Mouse (Mus musculus) intestine, embryonic 14.5 days (tissue): Measurements from ENCODE around the gene Espn. TPM values are rescaled to one million over a fixed set of nuclear protein-coding genes. Genes with fewer than 3 reads are reported as not detected.

Source experiments
- ATAC-seq: fragments of 200-750 bp; cut with Nextera tagmentation; replicated peaks from 2 replicates; pipeline ENCODE4 v1.8.0; 2017; ENCODE audit warnings: low read depth, moderate number of reproducible peaks, moderate TSS enrichment, moderate library complexity; ENCODE audit not compliant: low FRiP score, low TSS enrichment
- DNase-seq: peaks from one replicate; pipeline ENCODE4 v3.0.0-alpha.2; 2018; ENCODE audit warnings: low spot score
- H3K27ac ChIP-seq: fragments of 300-500 bp; sonication (generic); 2 replicates; pipeline ENCODE4 v1.5.1; 2014; ENCODE audit warnings: low read depth, mild to moderate bottlenecking, control low read depth
- H3K27me3 ChIP-seq: fragments of 300-500 bp; sonication (generic); replicated peaks from 2 replicates; pipeline ENCODE4 v1.6.1; 2014; ENCODE audit warnings: low read length, control low read depth; ENCODE audit not compliant: control insufficient read depth, insufficient read depth
- H3K36me3 ChIP-seq: fragments of 300-500 bp; sonication (generic); 2 replicates; pipeline ENCODE4 v1.6.1; 2014; ENCODE audit warnings: low read length, control low read depth; ENCODE audit not compliant: control insufficient read depth, insufficient read depth
- H3K4me1 ChIP-seq: fragments of 300-500 bp; sonication (generic); replicated peaks from 2 replicates; pipeline ENCODE4 v1.6.1; 2014; ENCODE audit warnings: low read length, control low read depth, mixed read lengths; ENCODE audit not compliant: control insufficient read depth, insufficient read depth
- H3K4me2 ChIP-seq: fragments of 300-500 bp; sonication (generic); 2 replicates; pipeline ENCODE4 v1.6.1; 2014; ENCODE audit warnings: low read length
- H3K4me3 ChIP-seq: fragments of 300-500 bp; sonication (generic); 2 replicates; pipeline ENCODE4 v1.5.1; 2014; ENCODE audit warnings: low read depth, low read length, control low read depth, mixed read lengths
- H3K9ac ChIP-seq: fragments of 300-500 bp; sonication (generic); 2 replicates; pipeline ENCODE4 v1.6.1; 2014; ENCODE audit warnings: mild to moderate bottlenecking, low read length
- H3K9me3 ChIP-seq: fragments of 300-500 bp; sonication (generic); 2 replicates; pipeline ENCODE4 v1.6.1; 2016; ENCODE audit warnings: low read length, control low read depth; ENCODE audit not compliant: control insufficient read depth
- WGBS: fragments of 180-500 bp; shearing (Covaris S2); extraction: QIAGEN DNeasy Blood & Tissue Kit; methylation state at CpG from one replicate; pipeline ENCODE4 v1.1.7; 2014; 5-methylcytosine and 5-hydroxymethylcytosine counted together
- polyA plus RNA-seq: library from polyadenylated mRNA; unstranded; fragments of >200 nt; fragmentation: Nextera tagmentation; extraction: Ambion mirVana; gene quantifications from 2 replicates; pipeline ENCODE4 v1.2.1, GENCODE M21; 2014

The Espn gene
- polyA plus RNA-seq, 1 experiment from 2014 or later = 24.2 TPM

- no peak for ATAC-seq
- Histone ChIP-seq H3K36me3 (no peaks in the 10 kb centered on the region), H3K4me1 (peaks cover 4% of the 10 kb centered on the region; the same call in 1 of the 2 replicates), H3K27me3 (peaks cover 36% of the 10 kb centered on the region), H3K4me2 (no peak overlapping the region), H3K9ac (no peak overlapping the region), H3K27ac (no peak overlapping the region), H3K9me3 (no peaks in the 10 kb centered on the region), H3K4me3 (no peak overlapping the region)
- 95% methylated on average over 2 of the region's 2 CpGs for WGBS
- no peak for DNase-seq
These were observed 15.3 kb downstream of the Espn start for GRCm38 (mm10) chr4:152136876-152137250.

DNA sequence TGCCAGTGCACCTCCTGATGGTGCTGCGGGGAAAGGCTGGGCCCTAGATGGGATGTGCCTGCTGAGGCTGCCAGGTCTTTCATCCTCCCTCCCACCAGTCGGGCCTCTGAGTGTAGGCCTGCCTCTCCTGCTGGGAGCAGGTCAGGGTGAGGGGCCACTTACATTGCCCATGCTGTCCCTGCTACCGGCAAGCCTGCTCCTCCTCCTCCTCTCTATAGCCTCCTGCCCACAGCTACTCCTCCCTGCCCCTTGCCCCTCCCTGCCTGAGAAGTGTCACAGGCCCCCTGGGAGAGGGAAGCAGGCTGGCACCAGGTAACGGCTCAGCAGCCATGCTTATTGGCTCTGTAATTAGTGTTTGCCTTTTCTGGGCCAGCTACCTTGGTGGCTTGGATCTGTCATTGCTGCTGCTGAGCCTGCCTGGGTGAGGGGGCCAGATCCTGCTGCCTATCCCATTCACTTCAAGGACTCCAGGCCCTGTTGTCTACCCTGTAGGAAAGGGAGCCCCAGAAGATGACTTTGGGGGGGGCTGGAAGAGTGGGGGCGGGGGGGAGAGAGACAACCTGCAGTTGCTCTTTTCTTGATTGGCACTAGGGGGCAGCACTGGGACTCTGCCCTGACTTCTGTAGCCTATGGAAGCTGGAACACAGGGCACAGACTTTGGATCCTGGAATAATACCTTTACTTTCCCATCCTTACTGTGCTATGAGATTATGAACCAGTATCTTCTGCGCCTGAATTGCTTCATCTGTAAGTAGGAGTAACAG lies 15.9 kb downstream of the Espn start:
- no peak overlapping the region for H3K27ac ChIP-seq
- no peak overlapping the region for H3K9ac ChIP-seq
- H3K27me3 ChIP-seq = peaks cover 39% of the 10 kb centered on the region
- DNase-seq = no peak
- peaks cover 6% of the 10 kb centered on the region; the same call in 1 of the 2 replicates for H3K4me1 ChIP-seq
- 32% methylated on average over 6 of the region's 6 CpGs for WGBS
- H3K9me3 ChIP-seq = no peaks in the 10 kb centered on the region
- no peak for ATAC-seq
- no peak overlapping the region for H3K4me2 ChIP-seq
- H3K4me3 ChIP-seq = no peak overlapping the region
- H3K36me3 ChIP-seq = no peaks in the 10 kb centered on the region

GRCm38 (mm10) chr4:152135363-152135762 lies 16.8 kb downstream of the Espn start:
- no peaks in the 10 kb centered on the region for H3K36me3 ChIP-seq
- peaks cover 41% of the 10 kb centered on the region for H3K27me3 ChIP-seq
- no peaks in the 10 kb centered on the region for H3K9me3 ChIP-seq
- no peak overlapping the region for H3K4me3 ChIP-seq
- H3K4me1 ChIP-seq = peaks cover 11% of the 10 kb centered on the region
- H3K9ac ChIP-seq = no peak overlapping the region
- ATAC-seq (no peak), DNase-seq (no peak)
- no peak overlapping the region for H3K4me2 ChIP-seq
- WGBS = 76% methylated on average over 12 of the region's 12 CpGs
- H3K27ac ChIP-seq = no peak overlapping the region

GRCm38 (mm10) chr4:152134507-152134906 lies 17.7 kb downstream of the Espn start:
- Histone ChIP-seq H3K27me3 (peaks cover 50% of the 10 kb centered on the region), H3K9ac (no peak overlapping the region), H3K9me3 (no peaks in the 10 kb centered on the region), H3K4me3 (no peak overlapping the region), H3K4me2 (no peak overlapping the region), H3K36me3 (no peaks in the 10 kb centered on the region), H3K4me1 (peaks cover 12% of the 10 kb centered on the region), H3K27ac (no peak overlapping the region)
- DNase-seq = peak; percentile 76
- ATAC-seq = no peak

DNA sequence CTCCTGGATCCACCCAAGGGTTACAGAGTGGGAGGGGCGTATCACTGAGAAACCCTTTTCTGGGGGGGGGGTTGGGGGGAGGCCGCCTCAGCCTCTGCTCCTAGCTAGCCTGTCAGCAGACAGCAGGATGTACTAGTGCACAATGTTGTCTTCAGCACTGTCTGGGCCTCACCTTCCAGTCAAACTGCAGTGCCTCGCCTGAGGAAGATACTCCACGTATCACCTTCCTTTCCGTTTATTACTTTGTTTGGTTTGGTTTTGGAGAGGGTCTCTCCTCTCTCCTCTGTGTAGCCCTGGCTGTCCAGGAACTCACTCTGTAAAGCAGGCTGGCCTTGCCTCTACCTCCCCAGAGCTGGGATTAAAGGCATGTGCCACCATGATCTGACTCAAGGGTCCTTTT lies 19.0 kb downstream of the Espn start:
- peaks cover 60% of the 10 kb centered on the region for H3K27me3 ChIP-seq
- H3K9me3 ChIP-seq = no peaks in the 10 kb centered on the region
- DNase-seq (peak; percentile 53), ATAC-seq (no peak)
- peaks cover 9% of the 10 kb centered on the region for H3K4me1 ChIP-seq
- no peak overlapping the region for H3K4me2 ChIP-seq
- H3K36me3 ChIP-seq = no peaks in the 10 kb centered on the region
- no peak overlapping the region for H3K9ac ChIP-seq
- no peak overlapping the region for H3K4me3 ChIP-seq
- 47% methylated on average over 5 of the region's 5 CpGs for WGBS
- H3K27ac ChIP-seq = no peak overlapping the region

GRCm38 (mm10) chr4:152132772-152133169 lies 19.4 kb downstream of the Espn start:
- H3K4me2 ChIP-seq = no peak overlapping the region
- peaks cover 65% of the 10 kb centered on the region for H3K27me3 ChIP-seq
- no peak overlapping the region for H3K9ac ChIP-seq
- ATAC-seq = no peak
- DNase-seq = peak; percentile 56
- 25% methylated on average over 10 of the region's 10 CpGs for WGBS
- no peaks in the 10 kb centered on the region for H3K9me3 ChIP-seq
- H3K27ac ChIP-seq = no peak overlapping the region
- no peak overlapping the region for H3K4me3 ChIP-seq
- H3K36me3 ChIP-seq = no peaks in the 10 kb centered on the region
- H3K4me1 ChIP-seq = peaks cover 9% of the 10 kb centered on the region

GRCm38 (mm10) chr4:152131809-152132771 lies 20.1 kb downstream of the Espn start:
- Histone ChIP-seq H3K4me2 (peak overlapping the region; percentile 62), H3K4me1 (peaks cover 9% of the 10 kb centered on the region), H3K27ac (no peak overlapping the region), H3K4me3 (peak overlapping the region; percentile 31; the same call in 1 of the 2 replicates), H3K36me3 (no peaks in the 10 kb centered on the region), H3K9me3 (no peaks in the 10 kb centered on the region), H3K27me3 (peaks cover 72% of the 10 kb centered on the region), H3K9ac (no peak overlapping the region)
- DNase-seq = peak; percentile 81
- WGBS = 6% methylated on average over 46 of the region's 50 CpGs
- peak; percentile 52 for ATAC-seq

DNA sequence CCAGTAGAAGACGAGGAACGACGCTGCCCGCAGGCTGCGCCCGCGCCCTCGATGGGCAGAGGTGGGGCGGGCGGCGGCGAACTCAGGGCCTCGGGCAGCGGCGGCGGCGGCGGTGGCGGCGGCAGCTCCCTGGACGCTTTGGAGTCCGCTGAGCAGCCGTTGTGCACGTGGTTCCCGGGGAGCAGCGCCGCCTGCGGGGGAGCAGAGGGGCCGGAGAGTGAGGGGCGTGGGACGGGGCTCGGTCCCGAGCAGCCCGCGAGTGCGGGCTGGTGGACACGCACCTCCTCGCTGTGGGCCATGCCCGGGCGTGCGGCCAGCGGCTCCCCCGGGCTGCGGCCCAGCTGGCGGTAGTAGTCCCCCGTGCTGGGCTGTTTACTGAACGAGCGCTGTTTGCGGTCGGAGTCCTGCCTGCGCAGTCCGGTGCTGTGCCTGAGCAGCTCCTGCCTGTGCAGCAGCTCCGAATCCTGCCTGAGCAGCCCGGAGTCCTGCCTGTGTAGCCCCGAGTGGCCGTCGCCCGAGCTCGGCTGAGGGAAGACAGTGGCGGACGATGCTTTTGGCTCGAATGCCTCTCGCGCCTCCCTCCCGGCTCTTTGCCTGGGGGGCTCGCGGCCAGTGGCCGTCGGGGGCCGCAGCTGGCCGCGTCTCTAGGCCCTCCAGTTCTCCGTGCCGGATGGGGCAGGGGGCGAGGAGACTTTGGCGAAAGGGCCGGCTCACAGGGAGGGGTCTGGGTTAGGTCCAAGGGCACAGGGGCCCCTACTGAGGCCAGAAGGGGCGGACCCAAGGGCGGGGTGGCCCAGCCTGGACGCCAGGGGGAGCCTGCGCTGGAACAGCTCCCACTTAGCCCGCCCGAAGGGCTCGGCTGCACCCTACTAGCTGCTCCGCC lies 21.2 kb downstream of the Espn start:
- ATAC-seq (peak; percentile 69), DNase-seq (peak; percentile 84)
- under 1% methylated on average over 69 of the region's 85 CpGs for WGBS
- H3K9ac ChIP-seq = peak overlapping the region; percentile 37
- no peak overlapping the region for H3K27ac ChIP-seq
- peaks cover 82% of the 10 kb centered on the region for H3K27me3 ChIP-seq
- peaks cover 11% of the 10 kb centered on the region for H3K4me1 ChIP-seq
- H3K36me3 ChIP-seq = no peaks in the 10 kb centered on the region
- H3K4me3 ChIP-seq = peak overlapping the region; percentile 31
- H3K4me2 ChIP-seq = peak overlapping the region; percentile 62
- no peaks in the 10 kb centered on the region for H3K9me3 ChIP-seq
